Mouse (Mus musculus) frontal cortex, postnatal 14 days (tissue): ENCODE measurements around the gene Fam217b.

Experiments used
- DNase-seq, 2 experiments: peaks; one replicate each; pipeline ENCODE4 v3.0.0; 2022; ENCODE audit warnings: low spot score in 2 of 2

Fam217b gene

GRCm38 (mm10) chr2:178414261-178415149, at the start of gene Fam217b, which contains the start of gene Ppp1r3d:
Gene Fam217b (plus strand): TSS chr2:178414524.
Gene Ppp1r3d (minus strand): TSS chr2:178414472.
- peak in 1 of 2 experiments; percentile 36 for DNase-seq

- no peak for DNase-seq
These were observed 7.1 kb upstream of the Fam217b start, which contains the start of gene Sycp2 for GRCm38 (mm10) chr2:178407053-178407815. Gene Sycp2 (minus strand): TSS chr2:178407685.

- DNase-seq = no peak
These were observed 5.3 kb upstream of the Fam217b start for GRCm38 (mm10) chr2:178409024-178409423.

- no peak for DNase-seq
These were observed 4.0 kb upstream of the Fam217b start for GRCm38 (mm10) chr2:178410286-178410685.

GRCm38 (mm10) chr2:178412598-178412997, 1.7 kb upstream of the Fam217b start:
- no peak for DNase-seq

- DNase-seq = no peak
These were observed 1.2 kb upstream of the Fam217b start for GRCm38 (mm10) chr2:178413081-178413480.

GRCm38 (mm10) chr2:178413481-178414260, 653 bp upstream of the Fam217b start:
- peak in 1 of 2 experiments; percentile 38 for DNase-seq

- DNase-seq = no peak
These were observed 775 bp downstream of the Fam217b start for GRCm38 (mm10) chr2:178415150-178415448.

- no peak for DNase-seq
These were observed 2.1 kb downstream of the Fam217b start for GRCm38 (mm10) chr2:178416427-178416826.

- DNase-seq = no peak
These were observed 2.6 kb downstream of the Fam217b start for GRCm38 (mm10) chr2:178416970-178417369.

- DNase-seq = no peak
These were observed 6.3 kb downstream of the Fam217b start for GRCm38 (mm10) chr2:178420576-178420975.

- peak in 1 of 2 experiments; percentile 3 for DNase-seq
These were observed 7.3 kb downstream of the Fam217b start for GRCm38 (mm10) chr2:178421603-178422002.

- no peak for DNase-seq
These were observed 7.9 kb downstream of the Fam217b start for GRCm38 (mm10) chr2:178422186-178422585.

GRCm38 (mm10) chr2:178423223-178423622, 8.9 kb downstream of the Fam217b start:
- no peak for DNase-seq

GRCm38 (mm10) chr2:178426229-178426628, 11.9 kb downstream of the Fam217b start:
- DNase-seq = peak in 1 of 2 experiments; percentile 28

GRCm38 (mm10) chr2:178427181-178427580, 12.9 kb downstream of the Fam217b start:
- DNase-seq = no peak

GRCm38 (mm10) chr2:178428183-178428582, 13.9 kb downstream of the Fam217b start:
- DNase-seq = no peak

GRCm38 (mm10) chr2:178428676-178429075, 14.4 kb downstream of the Fam217b start:
- DNase-seq = no peak

GRCm38 (mm10) chr2:178429426-178429825, 15.1 kb downstream of the Fam217b start:
- no peak for DNase-seq

- DNase-seq = no peak
These were observed 15.9 kb downstream of the Fam217b start, which contains the start of gene Cdh26 for GRCm38 (mm10) chr2:178430231-178430630. Gene Cdh26 (plus strand): TSS chr2:178430531.

GRCm38 (mm10) chr2:178433495-178433894, 19.2 kb downstream of the Fam217b start:
- DNase-seq = no peak

- no peak for DNase-seq
These were observed 19.6 kb downstream of the Fam217b start for GRCm38 (mm10) chr2:178433903-178434302.
